In the genomic region with DNA sequence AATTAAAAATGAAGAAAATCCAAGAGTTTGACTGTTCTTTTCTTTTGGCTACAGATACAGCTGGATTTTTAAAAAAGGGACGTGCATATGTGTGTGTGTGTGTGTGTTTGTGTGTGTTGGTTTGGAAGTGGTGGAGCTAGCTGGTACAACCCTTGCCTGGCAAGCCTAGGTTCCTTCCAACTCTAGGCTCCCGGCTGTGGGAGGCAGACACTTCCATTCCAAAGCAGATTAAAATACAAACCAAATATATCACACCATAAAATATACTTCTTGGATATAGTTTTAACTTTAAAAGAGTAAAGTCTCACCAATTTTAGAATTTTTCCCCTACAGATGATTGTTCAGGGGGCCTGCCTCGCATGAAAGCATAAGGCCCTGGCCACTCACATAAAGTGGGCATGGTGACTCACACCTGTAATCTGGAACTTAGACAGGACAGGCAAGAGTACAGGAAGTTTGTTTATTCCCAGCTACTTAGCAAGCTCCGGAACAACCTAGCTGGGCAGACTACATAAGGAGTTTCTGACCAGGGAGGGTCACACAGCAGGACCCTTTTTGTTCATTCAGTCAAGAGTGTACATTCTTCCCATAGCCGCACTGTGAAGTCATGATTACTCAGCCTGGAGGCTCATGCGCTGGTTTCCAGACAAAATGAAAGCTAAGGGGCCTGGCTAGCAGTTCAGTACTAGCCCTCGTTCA, we compare ENCODE assay signal across 9 mouse cellular contexts. TPM values are rescaled to one million over a fixed set of nuclear protein-coding genes. Genes with fewer than 3 reads are reported as not detected.
DNase-seq lines count a peak whose midpoint lies in the region; ATAC-seq and TF ChIP-seq lines count a peak whose summit lies in the region.
"Had no signal": no experiment of that assay in that cellular context is flagged by ENCODE, and none has a peak within 500 bp of the region (broad histone marks: within the 10 kb centered on the region; RNA-seq: fewer than 3 reads in every experiment).

No protein-coding gene starts in this region.

- no peak overlapping the region for H3K4me2 ChIP-seq in kidney, embryonic 16.5 days (replicated peaks; ENCODE audit: low read depth, low read length)

- 72% methylated on average over 7 of the region's 7 CpGs for WGBS in kidney, embryonic 16.5 days

- H3K9me3 ChIP-seq in kidney, embryonic 16.5 days (ENCODE audit: low read length): no peaks in the 10 kb centered on the region

- CTCF ChIA-PET in Patski (lab: Charles Lee): interaction anchor here (1.2 to 1.5 kb wide), 2 partner anchors 47 to 63 kb away, joined by 3 to 5 read pairs; no protein-coding TSS in a partner anchor

- TF ChIP-seq CTCF in Patski (IDR thresholded peaks at IDR 0.05): no peak

- H3K4me1 ChIP-seq in kidney, embryonic 16.5 days (ENCODE audit: insufficient read depth, low read length): no peaks in the 10 kb centered on the region

- H3K4me3 ChIP-seq in kidney, embryonic 16.5 days (ENCODE audit: low read length): no peak overlapping the region

- POLR2A ChIA-PET in Patski (lab: Charles Lee): interaction anchor here (1.2 to 10.9 kb wide), 3 partner anchors 21 to 63 kb away, joined by 3 to 258 read pairs (median 4); no protein-coding TSS in a partner anchor

- in situ Hi-C loops in Patski (cut with MboI; ENCODE audit: low pct_unique_long_range_greater_than_20kb): no loop called here

- H3K27ac ChIP-seq in kidney, embryonic 16.5 days (ENCODE audit: low read length): peak overlapping the region; percentile 44; the same call in 1 of the 2 replicates

- no peaks in the 10 kb centered on the region for H3K27me3 ChIP-seq in kidney, embryonic 16.5 days (ENCODE audit: insufficient read depth, low read length)
- H3K27me3 ChIP-seq in Patski: no peaks in the 10 kb centered on the region

- 0 out of 2 replicates have a peak, but pooled peaks cover 6% of the 10 kb centered on the region for H3K36me3 ChIP-seq in kidney, embryonic 16.5 days (ENCODE audit: insufficient read depth, low read length)

- H3K9ac ChIP-seq in kidney, embryonic 16.5 days (replicated peaks; ENCODE audit: low read length): no peak overlapping the region

- DNase-seq in kidney, adult 8-10 months: no peak
- DNase-seq in Patski (ENCODE audit: low read depth, low spot score): peak; percentile 85
- DNase-seq in forelimb bud, embryonic 11.5 days (ENCODE audit: low read depth, low spot score): peak; percentile 16
- DNase-seq in lung, postnatal 4 days: peak; percentile 44 to 59
- DNase-seq in spleen, postnatal 4 days (ENCODE audit: low spot score in 2 of 2): no peak
- no peak for DNase-seq in layer of hippocampus, postnatal 36 days
- no peak for DNase-seq in right cerebral cortex, postnatal 10 days (ENCODE audit: low spot score in 2 of 2)
- DNase-seq: kidney, adult 2 months had no signal

- no peak for ATAC-seq in kidney, embryonic 16.5 days (ENCODE audit: low FRiP score, low TSS enrichment)
- peak; percentile 87 for ATAC-seq in Patski

RNA-seq across cellular contexts. Expression of gene Vmp1, which starts 37.4 kb away (rescaled TPM):
- polyA plus RNA-seq in kidney, embryonic 16.5 days (2015; fragmentation: Nextera tagmentation; extraction: Ambion mirVana): 172 and 173 TPM in 2 replicates
- 443 TPM for polyA plus RNA-seq in Patski (2021)
- total RNA-seq in layer of hippocampus, postnatal 36 days (2021): 100 to 1,000 TPM; 119 to 137 TPM

RNA-seq across cellular contexts. Expression of gene Ptrh2, which starts 37.5 kb away (rescaled TPM):
- 33.1 and 35.6 TPM in 2 replicates for polyA plus RNA-seq in kidney, embryonic 16.5 days (2015; fragmentation: Nextera tagmentation; extraction: Ambion mirVana)
- polyA plus RNA-seq in Patski (2021): 16.2 TPM
- 10 to 100 TPM; 10.1 to 10.3 TPM for total RNA-seq in layer of hippocampus, postnatal 36 days (2021)

Comparison
In these comparisons a context has a peak if more than half of its experiments do, and no peak if none do; other contexts are left out.
1. DNase-seq: peak in Patski (single experiment), forelimb bud, embryonic 11.5 days (single experiment) and lung, postnatal 4 days (2 of 2); none in kidney, adult 8-10 months (0 of 2), spleen, postnatal 4 days (0 of 2), layer of hippocampus, postnatal 36 days (0 of 2) and right cerebral cortex, postnatal 10 days (0 of 2).